Mouse (Mus musculus) T-helper 17 cell (primary cell): Measurements from ENCODE around the gene Rab3gap1.
"Not testable (repeated sequence)": the region's sequence is repeated elsewhere in the genome, so short reads cannot be mapped to it uniquely, and the experiment has no call there.

ENCODE experiments used
- in situ Hi-C, 2 experiments: fragments of 300-600 bp; cut with MboI, MseI; formaldehyde crosslinking; loops; 1 replicate in 1 of 2; 2 replicates in 1 of 2; pipeline ENCODE4 v1.15.1; 2025; ENCODE audit warnings: high pct_unique_total_duplicates in 2 of 2

Gene Rab3gap1

GRCm38 (mm10) chr1:127915802-127916201 lies 47.2 kb downstream of the Rab3gap1 start:
- in situ Hi-C loops = no loop called here

GRCm38 (mm10) chr1:127933405-127933804 lies 64.8 kb downstream of the Rab3gap1 start:
- in situ Hi-C loops = no loop called here

GRCm38 (mm10) chr1:127934322-127934721 lies 65.7 kb downstream of the Rab3gap1 start:
- in situ Hi-C loops = no loop called here

- in situ Hi-C loops = no loop called here
Observed at GRCm38 (mm10) chr1:127937277-127937676, 68.7 kb downstream of the Rab3gap1 start.

- in situ Hi-C loops = no loop called here
Observed at GRCm38 (mm10) chr1:127942231-127942630, 73.7 kb downstream of the Rab3gap1 start.

- in situ Hi-C loops = no loop called here
Observed at GRCm38 (mm10) chr1:127943516-127943915, 74.9 kb downstream of the Rab3gap1 start.

- in situ Hi-C loops = no loop called here
Observed at GRCm38 (mm10) chr1:127945696-127946575, 77.4 kb downstream of the Rab3gap1 start.

GRCm38 (mm10) chr1:127946615-127947249 lies 78.2 kb downstream of the Rab3gap1 start:
- in situ Hi-C loops = no loop called here

GRCm38 (mm10) chr1:127948748-127949147 lies 80.2 kb downstream of the Rab3gap1 start:
- in situ Hi-C loops = no loop called here

GRCm38 (mm10) chr1:127952276-127952675 lies 83.7 kb downstream of the Rab3gap1 start:
- in situ Hi-C loops = no loop called here

- in situ Hi-C loops = not testable (repeated sequence)
Observed at GRCm38 (mm10) chr1:127954198-127954597, 85.6 kb downstream of the Rab3gap1 start.

GRCm38 (mm10) chr1:127954800-127955199 lies 86.2 kb downstream of the Rab3gap1 start:
- in situ Hi-C loops = no loop called here

GRCm38 (mm10) chr1:127956524-127956923 lies 88.0 kb downstream of the Rab3gap1 start:
- in situ Hi-C loops = no loop called here

- in situ Hi-C loops = no loop called here
Observed at GRCm38 (mm10) chr1:127958801-127959200, 90.2 kb downstream of the Rab3gap1 start.

GRCm38 (mm10) chr1:127959312-127959718 lies 90.7 kb downstream of the Rab3gap1 start:
- in situ Hi-C loops = no loop called here

- in situ Hi-C loops = no loop called here
Observed at GRCm38 (mm10) chr1:127961140-127961539, 92.6 kb downstream of the Rab3gap1 start.

GRCm38 (mm10) chr1:127963326-127963725 lies 94.8 kb downstream of the Rab3gap1 start:
- in situ Hi-C loops = no loop called here

GRCm38 (mm10) chr1:127970870-127971269 lies 102.3 kb downstream of the Rab3gap1 start:
- in situ Hi-C loops = no loop called here

- in situ Hi-C loops = no loop called here
Observed at GRCm38 (mm10) chr1:127974082-127974481, 105.5 kb downstream of the Rab3gap1 start.

GRCm38 (mm10) chr1:127975676-127976075 lies 107.1 kb downstream of the Rab3gap1 start:
- in situ Hi-C loops = no loop called here

GRCm38 (mm10) chr1:127976106-127976505 lies 107.5 kb downstream of the Rab3gap1 start:
- in situ Hi-C loops = no loop called here

GRCm38 (mm10) chr1:127978125-127978524 lies 109.6 kb downstream of the Rab3gap1 start:
- in situ Hi-C loops = no loop called here
